Comparison of ENCODE assay signal across 8 mouse cellular contexts in genomic region chr17:43460245-43461181, GRCm38 (mm10). TPM values are rescaled to one million over a fixed set of nuclear protein-coding genes. Genes with fewer than 3 reads are reported as not detected.
DNase-seq lines count a peak whose midpoint lies in the region; ATAC-seq and TF ChIP-seq lines count a peak whose summit lies in the region.

No protein-coding gene starts in this region.

- no peaks in the 10 kb centered on the region; the same call in 1 of the 2 replicates for H3K4me1 ChIP-seq in hindbrain, embryonic 16.5 days (ENCODE audit: control insufficient read depth, insufficient read depth, low read depth, low read length)

- intact Hi-C loops in gastrocnemius, adult 2 months (cut with DNase I), result no loop called here
- intact Hi-C loops in left cerebral cortex, adult 2 months (cut with DNase I), result loop anchor here (2.0 kb wide), 1 partner anchor 448 kb away; no protein-coding TSS in a partner anchor

- H3K36me3 ChIP-seq in hindbrain, embryonic 16.5 days (ENCODE audit: control insufficient read depth, insufficient read depth, low read length), result no peaks in the 10 kb centered on the region

- no peaks in the 10 kb centered on the region for H3K9me3 ChIP-seq in hindbrain, embryonic 16.5 days (ENCODE audit: control insufficient read depth, low read length)

- ATAC-seq in hindbrain, embryonic 16.5 days, result peak; percentile 95
- ATAC-seq in megakaryocyte, adult 5-6 weeks (ENCODE audit: poor library complexity, severe bottlenecking), result peak; percentile 88

- 31% methylated on average over 19 of the region's 19 CpGs for WGBS in hindbrain, embryonic 16.5 days

- H3K27me3 ChIP-seq in hindbrain, embryonic 16.5 days (replicated peaks; ENCODE audit: control insufficient read depth, insufficient read depth, low read length), result no peaks in the 10 kb centered on the region; the same call in 1 of the 2 replicates

- H3K4me2 ChIP-seq in hindbrain, embryonic 16.5 days (ENCODE audit: low read length), result peak overlapping the region; percentile 4; the same call in 1 of the 2 replicates

- 0 out of 2 replicates have a peak overlapping the region, but pooled peaks have one; percentile 1 for H3K4me3 ChIP-seq in gastrocnemius, adult 2 months
- no peak overlapping the region for H3K4me3 ChIP-seq in hindbrain, embryonic 16.5 days (ENCODE audit: low read length)
- H3K4me3 ChIP-seq in left cerebral cortex, adult 2 months, result no peak overlapping the region

- peak overlapping the region; percentile 38 for H3K27ac ChIP-seq in gastrocnemius, adult 2 months
- H3K27ac ChIP-seq in hindbrain, embryonic 16.5 days (ENCODE audit: low read depth, low read length), result no peak overlapping the region
- H3K27ac ChIP-seq in left cerebral cortex, adult 2 months, result no peak overlapping the region

- TF ChIP-seq CTCF in gastrocnemius, adult 2 months (IDR thresholded peaks at IDR 0.05), result peak; percentile 83
- peak; percentile 79 for TF ChIP-seq CTCF in left cerebral cortex, adult 2 months (IDR thresholded peaks at IDR 0.05)

- H3K9ac ChIP-seq in hindbrain, embryonic 16.5 days (ENCODE audit: low read depth, low read length), result no peak overlapping the region

- peak; percentile 74 for DNase-seq in ZHBTc4 (ENCODE audit: low read depth, low spot score)
- peak; percentile 51 to 56 for DNase-seq in cerebellum, postnatal 36 days
- DNase-seq in gastrocnemius, adult 2 months, result peak; percentile 80
- peak; percentile 56 to 63 for DNase-seq in left cerebral cortex, adult 2 months (ENCODE audit: extremely low spot score in 1 of 2, low spot score in 2 of 2)
- DNase-seq in right cerebral cortex, postnatal 10 days (ENCODE audit: low spot score in 2 of 2), result peak; percentile 79 to 83
- peak; percentile 64 to 83 for DNase-seq in urinary bladder, postnatal 4 days (ENCODE audit: low spot score in 2 of 2)

RNA-seq across cellular contexts. Expression of gene Mep1a, which starts 42.1 kb away (rescaled TPM):
- not detected for total RNA-seq in gastrocnemius, adult 2 months (2021)
- polyA plus RNA-seq in hindbrain, embryonic 16.5 days (2015; fragmentation: Nextera tagmentation; extraction: Ambion mirVana), result 0.06 and 0.20 TPM in 2 replicates
- total RNA-seq in left cerebral cortex, adult 2 months (2021), result not detected
- not detected in 2 replicates for total RNA-seq in megakaryocyte, adult 5-6 weeks (2015)
- total RNA-seq in megakaryocyte, adult 5-6 weeks (2017), result not detected in 2 replicates
